Mouse (Mus musculus): ENCODE measurements around the gene Cadps2. TPM values are rescaled to one million over a fixed set of nuclear protein-coding genes. Genes with fewer than 3 reads are reported as not detected.

Gene Cadps2
- total RNA-seq, 2 experiments from 2014 or later: 1.7 to 1.8 TPM

GRCm38 (mm10) chr6:23573750-23574149, 265.5 kb downstream of the Cadps2 start:
- no peak for DNase-seq
- intact Hi-C loops (cut with DNase I): no loop called here

- intact Hi-C loops (cut with DNase I): no loop called here
- DNase-seq: no peak
Measured at GRCm38 (mm10) chr6:23572401-23572800, 266.8 kb downstream of the Cadps2 start.

- intact Hi-C loops (cut with DNase I): no loop called here
- no peak for DNase-seq
Measured at GRCm38 (mm10) chr6:23569686-23570085, 269.5 kb downstream of the Cadps2 start.

GRCm38 (mm10) chr6:23568688-23569087, 270.5 kb downstream of the Cadps2 start:
- DNase-seq: no peak
- intact Hi-C loops (cut with DNase I): no loop called here

GRCm38 (mm10) chr6:23567651-23568050, 271.6 kb downstream of the Cadps2 start:
- DNase-seq: no peak
- intact Hi-C loops (cut with DNase I): loop anchor here (2.0 kb wide), 1 partner anchor 15 kb away; no protein-coding TSS in a partner anchor

- no peak for DNase-seq
Measured at GRCm38 (mm10) chr6:23549874-23550273, 289.3 kb downstream of the Cadps2 start.

GRCm38 (mm10) chr6:23523710-23524109, 315.5 kb downstream of the Cadps2 start:
- intact Hi-C loops (cut with DNase I): no loop called here
- DNase-seq: no peak

More at GRCm38 (mm10) chr6:23549874-23550273, 289.3 kb downstream of the Cadps2 start:
- intact Hi-C loops (cut with DNase I): no loop called here

GRCm38 (mm10) chr6:23522556-23522955, 316.7 kb downstream of the Cadps2 start:
- intact Hi-C loops (cut with DNase I): no loop called here
- DNase-seq: no peak

- DNase-seq: no peak
- intact Hi-C loops (cut with DNase I): loop anchor here (10.0 kb wide), 1 partner anchor 386 kb away; no protein-coding TSS in a partner anchor
Measured at GRCm38 (mm10) chr6:23498611-23499010, 340.6 kb downstream of the Cadps2 start.

- intact Hi-C loops (cut with DNase I): loop anchor here (10.0 kb wide), 1 partner anchor 393 kb away; no protein-coding TSS in a partner anchor
- peak; percentile 7 to 15 for DNase-seq
Measured at GRCm38 (mm10) chr6:23491804-23492203, 347.4 kb downstream of the Cadps2 start.

- no peak for DNase-seq
- intact Hi-C loops (cut with DNase I): loop anchor here (10.0 kb wide), 1 partner anchor 394 kb away; no protein-coding TSS in a partner anchor
Measured at GRCm38 (mm10) chr6:23490431-23490830, 348.8 kb downstream of the Cadps2 start.

- intact Hi-C loops (cut with DNase I): loop anchor here (10.0 kb wide), 1 partner anchor 856 kb away; no protein-coding TSS in a partner anchor
- no peak for DNase-seq
Measured at GRCm38 (mm10) chr6:23489046-23489445, 350.2 kb downstream of the Cadps2 start.

- peak; percentile 5 to 12 for DNase-seq
- intact Hi-C loops (cut with DNase I): no loop called here
Measured at GRCm38 (mm10) chr6:23472686-23473085, 366.5 kb downstream of the Cadps2 start.

- intact Hi-C loops (cut with DNase I): no loop called here
Measured at GRCm38 (mm10) chr6:23471830-23472229, 367.4 kb downstream of the Cadps2 start.

GRCm38 (mm10) chr6:23467885-23468284, 371.3 kb downstream of the Cadps2 start:
- intact Hi-C loops (cut with DNase I): loop anchor here (10.0 kb wide), 2 partner anchors 283 to 463 kb away; no protein-coding TSS in a partner anchor
- DNase-seq: no peak

More at GRCm38 (mm10) chr6:23471830-23472229, 367.4 kb downstream of the Cadps2 start:
- DNase-seq: no peak

- intact Hi-C loops (cut with DNase I): loop anchor here (10.0 kb wide), 2 partner anchors 278 to 458 kb away; no protein-coding TSS in a partner anchor
Measured at GRCm38 (mm10) chr6:23462600-23463280, 376.5 kb downstream of the Cadps2 start.

GRCm38 (mm10) chr6:23457748-23458147, 381.5 kb downstream of the Cadps2 start:
- intact Hi-C loops (cut with DNase I): no loop called here
- peak; percentile 46 to 60 for DNase-seq

More at GRCm38 (mm10) chr6:23462600-23463280, 376.5 kb downstream of the Cadps2 start:
- DNase-seq: peak; percentile 5 to 40

GRCm38 (mm10) chr6:23453907-23454306, 385.3 kb downstream of the Cadps2 start:
- intact Hi-C loops (cut with DNase I): no loop called here
- no peak for DNase-seq

GRCm38 (mm10) chr6:23439897-23440296, 399.3 kb downstream of the Cadps2 start:
- DNase-seq: no peak
- intact Hi-C loops (cut with DNase I): no loop called here

GRCm38 (mm10) chr6:23410256-23411049, 428.8 kb downstream of the Cadps2 start:
- DNase-seq: no peak
- intact Hi-C loops (cut with DNase I): no loop called here

- intact Hi-C loops (cut with DNase I): no loop called here
Measured at GRCm38 (mm10) chr6:23394131-23394530, 445.1 kb downstream of the Cadps2 start.

More at GRCm38 (mm10) chr6:23394131-23394530, 445.1 kb downstream of the Cadps2 start:
- DNase-seq: no peak
